Mouse (Mus musculus): ENCODE results near the gene Col9a2.

- TF ChIP-seq CTCF (IDR thresholded peaks at IDR 0.05; ENCODE audit: insufficient read depth, low read length) = no peak
- TF ChIP-seq POLR2A (IDR thresholded peaks at IDR 0.05; ENCODE audit: borderline replicate concordance, extremely low read depth, low read depth, low read length) = no peak
Measured at GRCm38 (mm10) chr4:121023941-121024340, 15.2 kb upstream of the Col9a2 start.
